Mouse (Mus musculus): ENCODE measurements around the gene Ccdc144b. TPM values are rescaled to one million over a fixed set of nuclear protein-coding genes. Genes with fewer than 3 reads are reported as not detected.
A peak's percentile ranks its signal among the peaks of the same experiment; 100 is the strongest.

The Ccdc144b gene
- not detected in 2 replicates for polyA plus RNA-seq (2016; fragmentation: Nextera tagmentation; extraction: Ambion mirVana)

GRCm38 (mm10) chr3:36053447-36053846 lies at the start of gene Ccdc144b:
Gene Ccdc144b (minus strand): TSS chr3:36053547.
- no peak for ATAC-seq (ENCODE audit: insufficient number of reproducible peaks, insufficient read depth, low FRiP score, low TSS enrichment)

DNA sequence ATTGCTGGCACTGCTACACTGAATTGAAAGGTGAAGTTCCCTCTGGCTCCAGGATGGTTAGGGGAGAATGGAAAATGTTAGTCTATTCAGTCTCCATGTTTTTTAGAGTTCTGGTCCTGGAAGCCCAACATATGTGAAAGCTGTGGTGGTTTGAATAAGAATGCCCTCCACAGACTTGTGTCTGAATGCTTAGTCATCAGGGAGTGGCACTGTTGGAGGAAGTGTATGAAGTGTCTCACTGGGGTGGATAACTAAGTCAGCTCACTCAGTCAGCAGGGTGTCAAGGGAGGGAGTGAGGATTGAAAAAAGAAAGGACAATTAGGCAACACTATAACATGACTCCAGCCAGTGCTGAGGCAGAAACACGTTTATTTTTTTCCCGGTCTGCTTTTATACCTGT lies 42.0 kb upstream of the Ccdc144b start:
- no peak overlapping the region for H3K4me2 ChIP-seq (replicated peaks)
- H3K27ac ChIP-seq: no peak overlapping the region
- H3K36me3 ChIP-seq: peaks cover 16% of the 10 kb centered on the region
- ATAC-seq (ENCODE audit: insufficient number of reproducible peaks, insufficient read depth, low FRiP score, low TSS enrichment): no peak
- 85% methylated on average over 2 of the region's 2 CpGs for WGBS
- no peak overlapping the region for H3K4me3 ChIP-seq
- H3K27me3 ChIP-seq: no peaks in the 10 kb centered on the region
- no peaks in the 10 kb centered on the region for H3K4me1 ChIP-seq
- no peak overlapping the region for H3K9ac ChIP-seq
- no peaks in the 10 kb centered on the region for H3K9me3 ChIP-seq

More at GRCm38 (mm10) chr3:36053447-36053846, at the start of gene Ccdc144b:
- Histone ChIP-seq H3K9ac (no peak within 1 kb of the TSS), H3K36me3 (no peaks in the 10 kb centered on the region), H3K27ac (no peak within 1 kb of the TSS), H3K9me3 (no peaks in the 10 kb centered on the region), H3K4me1 (no peaks in the 10 kb centered on the region), H3K27me3 (no peaks in the 10 kb centered on the region), H3K4me3 (no peak within 1 kb of the TSS), H3K4me2 (replicated peaks) (no peak within 1 kb of the TSS)
- WGBS: 92% methylated on average over 6 of the region's 6 CpGs

DNA sequence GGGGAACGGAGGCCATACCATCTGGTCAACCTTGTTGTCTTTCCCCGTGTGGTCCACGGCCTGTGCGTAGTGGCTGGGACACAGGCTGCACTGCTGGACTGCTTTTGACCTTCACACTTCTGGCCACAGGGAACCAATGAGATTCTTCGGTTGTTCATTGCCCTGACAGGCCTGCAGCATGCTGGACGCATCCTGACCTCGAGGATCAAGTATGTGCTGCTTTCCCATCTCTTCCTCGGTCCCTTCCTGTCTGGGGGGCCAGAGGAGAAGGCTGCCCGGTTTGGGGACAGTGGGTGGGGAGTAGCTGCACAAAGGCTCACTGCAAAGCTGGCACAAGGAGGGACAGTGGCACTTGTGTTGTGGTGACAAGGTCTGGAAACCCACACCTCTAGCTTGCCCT lies 34.2 kb upstream of the Ccdc144b start:
- ATAC-seq (ENCODE audit: insufficient number of reproducible peaks, insufficient read depth, low FRiP score, low TSS enrichment): no peak
- Histone ChIP-seq H3K4me3 (no peak overlapping the region), H3K27me3 (no peaks in the 10 kb centered on the region), H3K27ac (no peak overlapping the region), H3K9me3 (no peaks in the 10 kb centered on the region), H3K9ac (no peak overlapping the region), H3K4me2 (replicated peaks) (no peak overlapping the region), H3K36me3 (peaks cover 77% of the 10 kb centered on the region), H3K4me1 (no peaks in the 10 kb centered on the region)
- 95% methylated on average over 9 of the region's 9 CpGs for WGBS

GRCm38 (mm10) chr3:36085394-36085793 lies 32.0 kb upstream of the Ccdc144b start:
- 96% methylated on average over 5 of the region's 5 CpGs for WGBS
- Histone ChIP-seq H3K9me3 (no peaks in the 10 kb centered on the region), H3K9ac (no peak overlapping the region), H3K27me3 (no peaks in the 10 kb centered on the region), H3K36me3 (peaks cover 86% of the 10 kb centered on the region), H3K4me3 (no peak overlapping the region), H3K4me1 (no peaks in the 10 kb centered on the region), H3K27ac (no peak overlapping the region), H3K4me2 (replicated peaks) (no peak overlapping the region)
- peak; percentile 43; the same call in 1 of the 2 replicates for ATAC-seq (ENCODE audit: insufficient number of reproducible peaks, insufficient read depth, low FRiP score, low TSS enrichment)

DNA sequence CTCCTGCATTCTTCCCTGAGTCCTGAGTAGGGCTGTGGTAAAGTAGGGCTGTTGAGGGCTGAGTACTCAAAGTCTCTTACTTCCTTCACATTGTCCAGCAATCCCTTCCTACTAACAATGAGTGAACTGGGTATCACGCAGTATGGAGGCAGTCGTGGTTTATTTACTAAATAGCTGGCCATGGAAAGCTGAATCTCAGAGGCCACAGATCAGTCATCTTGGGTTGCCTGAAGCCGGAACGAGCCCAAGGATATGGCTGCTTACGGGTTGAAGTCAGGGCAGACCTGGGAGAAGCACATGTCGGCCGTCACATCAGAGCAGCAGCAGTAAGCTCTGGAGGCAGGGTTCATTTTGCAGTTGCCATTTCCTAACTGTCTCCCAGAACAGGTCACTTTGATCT lies 30.0 kb upstream of the Ccdc144b start:
- Histone ChIP-seq H3K9me3 (no peaks in the 10 kb centered on the region), H3K4me1 (no peaks in the 10 kb centered on the region), H3K4me3 (no peak overlapping the region), H3K36me3 (peaks cover 86% of the 10 kb centered on the region), H3K4me2 (replicated peaks) (no peak overlapping the region), H3K27ac (no peak overlapping the region), H3K27me3 (no peaks in the 10 kb centered on the region), H3K9ac (no peak overlapping the region)
- no peak for ATAC-seq (ENCODE audit: insufficient number of reproducible peaks, insufficient read depth, low FRiP score, low TSS enrichment)
- WGBS: 96% methylated on average over 7 of the region's 7 CpGs

GRCm38 (mm10) chr3:36082843-36083242 lies 29.5 kb upstream of the Ccdc144b start:
- no peak for ATAC-seq (ENCODE audit: insufficient number of reproducible peaks, insufficient read depth, low FRiP score, low TSS enrichment)
- peaks cover 86% of the 10 kb centered on the region for H3K36me3 ChIP-seq
- H3K27ac ChIP-seq: no peak overlapping the region
- no peaks in the 10 kb centered on the region for H3K27me3 ChIP-seq
- no peaks in the 10 kb centered on the region for H3K4me1 ChIP-seq
- no peaks in the 10 kb centered on the region for H3K9me3 ChIP-seq
- H3K4me3 ChIP-seq: no peak overlapping the region
- 92% methylated on average over 4 of the region's 4 CpGs for WGBS
- H3K4me2 ChIP-seq (replicated peaks): no peak overlapping the region
- H3K9ac ChIP-seq: no peak overlapping the region

GRCm38 (mm10) chr3:36080741-36081140 lies 27.4 kb upstream of the Ccdc144b start:
- H3K36me3 ChIP-seq: peaks cover 86% of the 10 kb centered on the region
- no peaks in the 10 kb centered on the region for H3K27me3 ChIP-seq
- no peak overlapping the region for H3K4me3 ChIP-seq
- no peak overlapping the region for H3K9ac ChIP-seq
- H3K4me1 ChIP-seq: no peaks in the 10 kb centered on the region
- no peak overlapping the region for H3K27ac ChIP-seq
- 90% methylated on average over 5 of the region's 5 CpGs for WGBS
- ATAC-seq (ENCODE audit: insufficient number of reproducible peaks, insufficient read depth, low FRiP score, low TSS enrichment): no peak
- no peak overlapping the region for H3K4me2 ChIP-seq (replicated peaks)
- no peaks in the 10 kb centered on the region for H3K9me3 ChIP-seq

DNA sequence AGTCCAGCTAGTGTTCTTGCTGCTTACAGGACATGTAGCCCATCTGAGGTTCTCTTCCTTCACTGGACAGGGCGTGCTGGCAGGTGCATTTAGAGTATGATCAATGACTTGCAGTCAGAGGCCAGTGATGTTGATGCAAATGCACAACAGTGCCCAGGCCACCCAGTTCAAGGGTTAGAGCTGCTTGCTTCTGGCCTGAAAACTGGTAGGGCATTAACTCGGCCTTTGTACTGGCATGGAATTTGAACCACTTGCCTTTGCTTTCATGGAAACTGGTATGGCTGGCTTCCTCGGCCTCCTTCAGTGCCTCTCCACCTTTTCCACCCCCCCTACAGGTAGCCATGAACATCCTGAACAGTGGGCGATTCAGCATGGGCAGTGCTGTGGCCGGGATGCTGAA lies 26.5 kb upstream of the Ccdc144b start:
- Histone ChIP-seq H3K4me3 (no peak overlapping the region), H3K9ac (no peak overlapping the region), H3K4me1 (no peaks in the 10 kb centered on the region), H3K4me2 (replicated peaks) (no peak overlapping the region), H3K9me3 (no peaks in the 10 kb centered on the region), H3K27ac (no peak overlapping the region), H3K27me3 (no peaks in the 10 kb centered on the region), H3K36me3 (peaks cover 86% of the 10 kb centered on the region)
- ATAC-seq (ENCODE audit: insufficient number of reproducible peaks, insufficient read depth, low FRiP score, low TSS enrichment): no peak
- 82% methylated on average over 5 of the region's 5 CpGs for WGBS

DNA sequence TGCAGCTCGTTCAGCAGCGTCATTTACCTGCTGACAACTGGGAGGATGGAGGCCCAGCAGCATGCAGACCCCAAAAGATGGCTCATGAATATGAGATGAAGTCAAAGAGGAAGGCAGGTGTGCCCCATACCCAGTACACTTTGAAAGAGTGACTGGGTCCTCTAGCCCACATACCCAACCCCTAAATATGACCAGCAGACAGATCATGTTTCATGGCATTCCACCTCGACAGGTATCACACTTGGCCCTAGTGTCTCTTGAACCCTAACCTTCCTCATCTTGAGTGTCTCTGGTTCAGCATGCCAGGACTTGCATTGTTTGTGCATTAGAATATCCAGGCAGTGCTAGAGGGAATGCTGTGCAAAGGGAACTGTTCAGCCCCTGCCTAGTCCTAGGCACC lies 24.0 kb upstream of the Ccdc144b start:
- 83% methylated on average over 3 of the region's 3 CpGs for WGBS
- H3K27ac ChIP-seq: no peak overlapping the region
- peaks cover 86% of the 10 kb centered on the region for H3K36me3 ChIP-seq

DNA sequence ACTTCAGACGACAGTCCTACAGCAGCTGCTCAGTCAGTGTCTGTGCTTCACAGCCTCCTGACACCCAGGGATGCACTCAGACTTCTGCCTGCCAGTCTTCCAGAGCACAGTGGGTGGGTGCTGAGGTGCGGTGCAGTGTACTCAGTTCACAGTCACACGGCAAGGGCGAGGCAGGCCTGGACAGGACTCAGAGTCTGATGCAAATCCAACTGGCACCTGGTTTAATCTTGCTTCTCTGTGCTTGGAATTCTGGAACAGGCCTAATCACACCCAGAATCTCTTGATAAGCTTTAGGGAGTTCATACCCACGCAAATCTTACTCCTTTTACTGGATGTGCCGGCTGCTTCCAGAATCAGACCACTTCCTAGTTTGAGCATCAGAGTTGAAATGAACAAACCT lies 22.1 kb upstream of the Ccdc144b start:
- ATAC-seq (ENCODE audit: insufficient number of reproducible peaks, insufficient read depth, low FRiP score, low TSS enrichment): no peak
- Histone ChIP-seq H3K4me1 (no peaks in the 10 kb centered on the region), H3K4me3 (no peak overlapping the region), H3K27ac (no peak overlapping the region), H3K36me3 (peaks cover 72% of the 10 kb centered on the region), H3K27me3 (no peaks in the 10 kb centered on the region), H3K9me3 (no peaks in the 10 kb centered on the region), H3K9ac (no peak overlapping the region), H3K4me2 (replicated peaks) (no peak overlapping the region)
- 91% methylated on average over 6 of the region's 6 CpGs for WGBS

More for the DNA sequence above, 24.0 kb upstream of the Ccdc144b start:
- ATAC-seq (ENCODE audit: insufficient number of reproducible peaks, insufficient read depth, low FRiP score, low TSS enrichment): no peak
- no peak overlapping the region for H3K9ac ChIP-seq
- no peak overlapping the region for H3K4me2 ChIP-seq (replicated peaks)
- H3K9me3 ChIP-seq: no peaks in the 10 kb centered on the region
- no peaks in the 10 kb centered on the region for H3K4me1 ChIP-seq
- no peak overlapping the region for H3K4me3 ChIP-seq
- H3K27me3 ChIP-seq: no peaks in the 10 kb centered on the region

GRCm38 (mm10) chr3:36074231-36074630 lies 20.9 kb upstream of the Ccdc144b start:
- no peaks in the 10 kb centered on the region for H3K27me3 ChIP-seq
- H3K4me3 ChIP-seq: no peak overlapping the region
- no peaks in the 10 kb centered on the region for H3K4me1 ChIP-seq
- H3K4me2 ChIP-seq (replicated peaks): no peak overlapping the region
- no peak overlapping the region for H3K27ac ChIP-seq
- WGBS: 94% methylated on average over 6 of the region's 6 CpGs
- no peak overlapping the region for H3K9ac ChIP-seq
- H3K9me3 ChIP-seq: no peaks in the 10 kb centered on the region
- ATAC-seq (ENCODE audit: insufficient number of reproducible peaks, insufficient read depth, low FRiP score, low TSS enrichment): no peak
- peaks cover 66% of the 10 kb centered on the region for H3K36me3 ChIP-seq

DNA sequence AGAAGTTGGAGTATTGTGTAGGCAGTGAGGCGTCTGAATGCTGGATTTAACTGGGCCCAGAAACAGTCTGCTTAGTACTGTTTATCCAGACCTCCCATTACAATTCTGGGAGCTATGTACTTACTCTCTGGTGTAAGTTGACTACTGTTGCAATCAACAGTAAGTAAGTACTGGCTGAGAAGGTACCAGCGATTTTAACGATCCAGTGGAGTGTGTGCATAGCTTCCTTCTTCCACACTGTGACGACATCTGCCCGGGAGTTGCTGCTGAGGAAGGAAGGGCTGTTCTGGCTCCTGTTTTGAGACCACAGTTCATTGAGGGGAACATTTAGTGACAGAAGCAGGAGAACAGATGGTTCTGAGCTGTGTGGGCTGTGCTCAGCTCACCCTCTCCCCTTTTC lies 17.7 kb upstream of the Ccdc144b start:
- no peak overlapping the region for H3K9ac ChIP-seq
- peaks cover 13% of the 10 kb centered on the region for H3K4me1 ChIP-seq
- H3K27me3 ChIP-seq: no peaks in the 10 kb centered on the region
- peaks cover 37% of the 10 kb centered on the region for H3K36me3 ChIP-seq
- no peak overlapping the region for H3K4me3 ChIP-seq
- H3K9me3 ChIP-seq: no peaks in the 10 kb centered on the region
- H3K27ac ChIP-seq: no peak overlapping the region
- 91% methylated on average over 5 of the region's 5 CpGs for WGBS
- ATAC-seq (ENCODE audit: insufficient number of reproducible peaks, insufficient read depth, low FRiP score, low TSS enrichment): no peak
- no peak overlapping the region for H3K4me2 ChIP-seq (replicated peaks)

- H3K4me2 ChIP-seq (replicated peaks): no peak overlapping the region
- no peak overlapping the region for H3K27ac ChIP-seq
- no peaks in the 10 kb centered on the region for H3K9me3 ChIP-seq
- no peak overlapping the region for H3K9ac ChIP-seq
- ATAC-seq (ENCODE audit: insufficient number of reproducible peaks, insufficient read depth, low FRiP score, low TSS enrichment): no peak
- WGBS: 94% methylated on average over 4 of the region's 4 CpGs
- peaks cover 31% of the 10 kb centered on the region for H3K36me3 ChIP-seq
- no peaks in the 10 kb centered on the region for H3K27me3 ChIP-seq
- no peak overlapping the region for H3K4me3 ChIP-seq
- H3K4me1 ChIP-seq: peaks cover 13% of the 10 kb centered on the region
Observed at GRCm38 (mm10) chr3:36070436-36070835, 17.1 kb upstream of the Ccdc144b start.
